Mouse (Mus musculus) neural tube, embryonic 12.5 days (tissue): ENCODE measurements around the gene 1700014D04Rik. TPM values are rescaled to one million over a fixed set of nuclear protein-coding genes. Genes with fewer than 3 reads are reported as not detected.
"Not testable (repeated sequence)": the region's sequence is repeated elsewhere in the genome, so short reads cannot be mapped to it uniquely, and the experiment has no call there.

Experiments
- ATAC-seq: fragments of 200-750 bp; cut with Nextera tagmentation; 2 replicates; pipeline ENCODE4 v1.8.0; 2017; ENCODE audit warnings: low read depth, mild to moderate bottlenecking, moderate TSS enrichment, moderate library complexity; ENCODE audit not compliant: low FRiP score
- H3K27ac ChIP-seq: fragments of 300-500 bp; sonication (generic); 2 replicates; pipeline ENCODE4 v1.5.1; 2016
- H3K27me3 ChIP-seq: fragments of 300-500 bp; sonication (generic); replicated peaks from 2 replicates; pipeline ENCODE4 v1.6.1; 2016; ENCODE audit warnings: mild to moderate bottlenecking
- H3K36me3 ChIP-seq: fragments of 300-500 bp; sonication (generic); 2 replicates; pipeline ENCODE4 v1.6.1; 2016; ENCODE audit warnings: mild to moderate bottlenecking
- H3K4me1 ChIP-seq: fragments of 300-500 bp; sonication (generic); 2 replicates; pipeline ENCODE4 v1.6.1; 2016
- H3K4me2 ChIP-seq: fragments of 300-500 bp; sonication (generic); replicated peaks from 2 replicates; pipeline ENCODE4 v1.6.1; 2016; ENCODE audit warnings: mild to moderate bottlenecking
- H3K4me3 ChIP-seq: fragments of 300-500 bp; sonication (generic); 2 replicates; pipeline ENCODE4 v1.5.1; 2016
- H3K9ac ChIP-seq: fragments of 300-500 bp; sonication (generic); 2 replicates; pipeline ENCODE4 v1.6.1; 2016; ENCODE audit warnings: mild to moderate bottlenecking
- H3K9me3 ChIP-seq: fragments of 300-500 bp; sonication (generic); 2 replicates; pipeline ENCODE4 v1.6.1; 2016; ENCODE audit warnings: mild to moderate bottlenecking
- WGBS: fragments of 180-500 bp; shearing (Covaris S2); methylation state at CpG from one replicate; pipeline ENCODE4 v1.1.7; 2016; 5-methylcytosine and 5-hydroxymethylcytosine counted together
- polyA plus RNA-seq: library from polyadenylated mRNA; unstranded; fragments of >200 nt; fragmentation: Nextera tagmentation; extraction: Ambion mirVana; gene quantifications from 2 replicates; pipeline ENCODE4 v1.2.1, GENCODE M21; 2016

The 1700014D04Rik gene
- polyA plus RNA-seq, 1 experiment from 2014 or later: 0.09 TPM

DNA sequence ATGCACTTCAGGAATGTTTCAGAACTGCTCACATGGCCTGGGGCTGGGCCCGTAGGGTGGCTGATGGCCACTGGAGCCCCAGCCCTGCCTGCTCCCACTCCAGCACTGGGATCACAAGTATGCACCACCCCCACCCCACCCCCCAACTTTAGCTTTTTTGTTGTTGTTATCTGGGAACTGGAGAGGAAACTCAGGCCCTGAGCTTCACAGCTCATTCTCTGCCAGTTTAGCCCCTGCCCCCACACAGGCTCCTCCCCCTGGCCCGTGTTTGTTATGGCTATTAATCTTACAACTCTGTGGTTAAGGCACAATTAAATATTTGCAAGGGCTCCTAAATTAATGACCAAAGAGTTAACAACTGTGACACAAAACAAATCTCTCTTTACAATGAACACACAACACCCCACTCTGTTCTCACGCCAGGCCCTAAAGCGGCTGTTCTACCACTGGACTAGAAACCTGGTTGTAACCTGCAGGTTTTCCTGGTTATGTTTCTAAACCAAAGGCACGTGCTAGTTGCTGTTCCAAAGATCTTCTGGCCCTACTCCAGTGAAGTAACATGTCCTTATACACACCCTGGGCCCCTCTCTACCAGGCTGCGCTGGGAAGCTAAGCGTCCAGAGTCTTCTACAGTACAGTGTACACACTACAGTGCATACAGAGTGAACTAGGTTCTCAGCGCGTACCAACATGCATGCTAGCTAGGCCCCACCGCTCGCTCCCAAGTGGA lies 20.4 kb upstream of the 1700014D04Rik start:
- peaks cover 43% of the 10 kb centered on the region for H3K4me1 ChIP-seq
- H3K27ac ChIP-seq: no peak overlapping the region
- WGBS: 71% methylated on average over 11 of the region's 11 CpGs
- H3K4me2 ChIP-seq: peak overlapping the region; percentile 64
- H3K36me3 ChIP-seq: peaks cover 17% of the 10 kb centered on the region
- H3K27me3 ChIP-seq: no peaks in the 10 kb centered on the region
- no peak overlapping the region for H3K4me3 ChIP-seq
- 0 out of 2 replicates have a peak overlapping the region, but pooled peaks have one; percentile 17 for H3K9ac ChIP-seq
- no peak for ATAC-seq
- H3K9me3 ChIP-seq: no peaks in the 10 kb centered on the region

DNA sequence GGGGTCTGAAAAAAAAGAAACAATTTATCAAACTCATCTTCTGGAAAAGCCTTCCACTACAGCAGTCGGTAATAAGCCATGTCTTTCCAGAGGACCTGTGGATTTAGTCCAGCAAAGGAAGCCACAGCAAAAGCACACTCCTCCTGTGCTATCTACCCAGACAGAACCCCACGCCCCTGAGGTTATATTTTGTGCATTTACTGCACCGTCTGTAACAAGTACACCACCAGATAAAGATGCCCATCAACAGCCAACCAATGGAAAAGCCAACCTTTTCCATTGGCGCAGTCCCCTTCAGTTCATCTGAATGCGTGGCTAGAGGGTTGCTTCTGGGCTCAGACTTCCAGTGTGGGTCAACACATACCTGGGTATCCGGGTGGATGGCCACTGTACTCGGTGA lies 16.2 kb upstream of the 1700014D04Rik start:
- peaks cover 53% of the 10 kb centered on the region for H3K36me3 ChIP-seq
- no peak for ATAC-seq
- no peak overlapping the region for H3K9ac ChIP-seq
- H3K27me3 ChIP-seq: no peaks in the 10 kb centered on the region
- H3K27ac ChIP-seq: no peak overlapping the region
- no peaks in the 10 kb centered on the region for H3K9me3 ChIP-seq
- H3K4me2 ChIP-seq: no peak overlapping the region
- no peak overlapping the region for H3K4me3 ChIP-seq
- H3K4me1 ChIP-seq: peaks cover 23% of the 10 kb centered on the region
- 95% methylated on average over 7 of the region's 7 CpGs for WGBS

DNA sequence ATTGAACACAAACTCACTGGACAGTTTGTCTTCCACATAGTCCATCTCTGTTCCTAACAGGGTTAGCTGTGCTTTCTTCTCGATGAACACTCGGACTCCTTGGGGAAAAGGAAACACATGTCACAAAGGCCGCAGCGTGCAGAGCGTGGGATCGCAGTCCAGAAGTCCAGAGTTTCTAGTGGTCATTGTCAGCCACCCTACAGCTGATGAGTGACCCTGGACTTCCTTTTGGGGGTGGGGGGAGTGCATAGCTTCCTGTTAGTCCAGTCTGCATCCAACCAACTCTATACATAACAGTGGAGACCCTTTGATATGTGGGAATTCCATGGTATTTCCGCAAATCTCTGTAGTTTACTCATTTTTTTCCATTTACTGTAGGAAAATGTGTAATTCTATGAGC lies 10.4 kb upstream of the 1700014D04Rik start:
- Histone ChIP-seq H3K4me2 (no peak overlapping the region), H3K27me3 (no peaks in the 10 kb centered on the region), H3K36me3 (peaks cover 56% of the 10 kb centered on the region), H3K4me1 (no peaks in the 10 kb centered on the region), H3K9me3 (no peaks in the 10 kb centered on the region), H3K4me3 (no peak overlapping the region), H3K27ac (no peak overlapping the region), H3K9ac (no peak overlapping the region)
- ATAC-seq: no peak
- WGBS: 90% methylated on average over 7 of the region's 7 CpGs

DNA sequence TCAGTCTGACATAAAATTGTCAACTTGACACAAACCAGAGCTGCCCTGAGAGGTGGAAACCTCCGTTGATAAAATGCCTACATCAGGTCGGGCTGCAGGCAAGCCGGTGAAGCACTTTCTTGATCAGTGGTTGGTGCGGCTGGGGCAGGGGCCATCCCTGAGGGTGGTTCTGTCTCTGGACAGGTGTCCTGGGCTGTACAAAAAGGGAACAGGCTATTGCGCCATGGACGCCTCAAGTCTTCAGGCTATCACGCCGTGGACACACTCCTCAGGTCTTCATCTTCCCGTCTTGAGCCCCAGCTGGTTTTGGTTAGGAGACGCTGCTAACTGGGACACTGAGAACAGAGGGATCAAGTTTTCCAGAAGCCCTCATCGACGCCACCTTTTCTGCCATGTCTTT lies 3.8 kb upstream of the 1700014D04Rik start:
- H3K4me2 ChIP-seq: no peak overlapping the region
- no peak overlapping the region for H3K4me3 ChIP-seq
- H3K4me1 ChIP-seq: no peaks in the 10 kb centered on the region
- ATAC-seq: no peak
- H3K9me3 ChIP-seq: no peaks in the 10 kb centered on the region
- H3K36me3 ChIP-seq: peaks cover 6% of the 10 kb centered on the region
- H3K27ac ChIP-seq: no peak overlapping the region
- no peaks in the 10 kb centered on the region for H3K27me3 ChIP-seq
- H3K9ac ChIP-seq: no peak overlapping the region
- WGBS: 90% methylated on average over 12 of the region's 12 CpGs

DNA sequence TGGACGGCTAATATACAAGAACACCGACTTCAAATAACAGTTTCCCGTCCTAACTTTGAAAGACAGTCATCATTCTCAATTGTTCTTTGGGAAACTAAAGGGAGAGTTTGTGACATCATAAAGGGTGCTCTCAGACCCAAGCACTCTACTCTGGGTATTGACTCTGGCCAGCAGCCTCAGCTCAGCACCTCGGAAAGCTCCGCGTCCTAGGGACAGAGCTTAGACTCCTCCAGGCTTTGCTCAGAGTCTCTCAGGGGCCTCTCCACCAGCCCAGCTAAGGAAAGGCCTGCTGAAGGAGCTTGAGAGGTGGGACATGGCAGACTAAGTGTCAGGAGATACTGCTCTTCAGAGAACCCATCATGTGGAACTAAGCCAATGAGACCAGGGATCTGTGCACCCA lies 388 bp downstream of the 1700014D04Rik start:
- Histone ChIP-seq H3K9me3 (no peaks in the 10 kb centered on the region), H3K27me3 (no peaks in the 10 kb centered on the region), H3K36me3 (no peaks in the 10 kb centered on the region), H3K9ac (no peak overlapping the region), H3K4me1 (no peaks in the 10 kb centered on the region), H3K4me3 (no peak overlapping the region), H3K27ac (no peak overlapping the region), H3K4me2 (no peak overlapping the region)
- no peak for ATAC-seq
- 87% methylated on average over 6 of the region's 6 CpGs for WGBS

DNA sequence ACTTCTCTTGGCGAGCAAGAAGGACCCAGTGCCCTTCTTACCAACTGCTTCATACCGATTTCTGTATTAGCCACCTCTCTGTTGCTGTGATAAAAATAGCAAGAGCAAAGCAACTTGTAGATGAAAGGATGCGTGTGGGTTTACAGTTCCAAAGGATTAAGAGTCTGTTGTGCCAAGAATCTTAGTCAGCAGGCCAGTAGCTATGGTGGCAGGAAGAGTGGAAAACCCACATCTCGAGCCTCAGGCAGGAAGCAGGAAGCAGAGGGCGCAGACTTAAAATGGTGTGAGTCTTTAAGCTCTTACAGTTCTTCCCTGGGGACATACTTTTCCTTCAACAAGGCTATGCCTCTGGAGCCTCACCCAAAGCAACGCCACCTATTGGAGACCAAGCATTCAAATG lies 1.1 kb downstream of the 1700014D04Rik start:
- H3K4me2 ChIP-seq: no peak overlapping the region
- H3K4me1 ChIP-seq: no peaks in the 10 kb centered on the region
- no peaks in the 10 kb centered on the region for H3K9me3 ChIP-seq
- no peak for ATAC-seq
- no peak overlapping the region for H3K9ac ChIP-seq
- no peaks in the 10 kb centered on the region for H3K36me3 ChIP-seq
- H3K27ac ChIP-seq: no peak overlapping the region
- H3K4me3 ChIP-seq: no peak overlapping the region
- WGBS: 89% methylated on average over 6 of the region's 6 CpGs
- no peaks in the 10 kb centered on the region for H3K27me3 ChIP-seq

DNA sequence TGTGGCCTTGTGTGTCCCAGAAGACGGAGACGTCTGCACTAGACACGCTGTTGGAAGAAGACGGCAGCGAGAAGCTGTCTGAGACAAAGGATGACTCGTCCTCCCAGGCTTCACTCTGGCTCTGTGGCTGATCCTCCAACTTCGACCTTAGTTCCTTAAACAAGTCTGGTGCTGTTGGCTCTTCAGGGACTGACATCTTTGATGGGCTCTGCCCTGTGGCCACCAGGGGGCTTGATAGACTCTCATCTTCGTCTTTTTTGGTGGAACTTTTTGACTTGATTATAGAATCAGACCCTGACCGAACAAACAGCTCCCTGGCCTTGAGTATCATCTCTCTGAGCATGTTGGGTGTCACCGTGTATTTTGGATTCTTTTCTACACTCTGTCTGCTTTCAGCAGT lies 4.9 kb downstream of the 1700014D04Rik start:
- Histone ChIP-seq H3K4me1 (no peaks in the 10 kb centered on the region), H3K9ac (no peak overlapping the region), H3K4me3 (no peak overlapping the region), H3K27ac (no peak overlapping the region), H3K27me3 (no peaks in the 10 kb centered on the region), H3K36me3 (no peaks in the 10 kb centered on the region), H3K4me2 (no peak overlapping the region), H3K9me3 (no peaks in the 10 kb centered on the region)
- ATAC-seq: no peak
- WGBS: 83% methylated on average over 10 of the region's 10 CpGs

DNA sequence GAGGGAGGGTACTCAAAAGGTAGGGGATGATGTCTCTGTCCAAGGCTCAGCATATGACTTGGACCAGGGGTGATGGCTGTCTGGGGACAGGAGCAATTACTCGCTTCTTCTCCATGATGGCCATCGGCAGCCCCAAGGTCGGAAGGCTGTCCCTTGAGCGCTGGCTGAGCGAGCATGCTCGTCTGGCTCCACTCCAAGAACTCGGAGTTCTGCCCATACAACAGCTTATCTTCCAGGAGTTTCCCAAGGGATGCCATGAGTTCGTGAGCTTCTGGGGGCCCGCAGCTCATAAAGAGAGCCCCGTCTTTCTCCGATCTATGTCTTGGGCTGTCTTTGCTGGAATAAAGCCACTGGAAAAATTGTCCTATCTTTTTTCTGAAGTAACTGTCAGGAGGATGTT lies 5.5 kb downstream of the 1700014D04Rik start:
- Histone ChIP-seq H3K36me3 (no peaks in the 10 kb centered on the region), H3K27ac (no peak overlapping the region), H3K4me2 (no peak overlapping the region), H3K9ac (no peak overlapping the region), H3K9me3 (no peaks in the 10 kb centered on the region), H3K4me3 (no peak overlapping the region), H3K4me1 (no peaks in the 10 kb centered on the region), H3K27me3 (no peaks in the 10 kb centered on the region)
- no peak for ATAC-seq
- whole genome bisulfite sequencing: 95% methylated on average over 11 of the region's 11 CpGs

DNA sequence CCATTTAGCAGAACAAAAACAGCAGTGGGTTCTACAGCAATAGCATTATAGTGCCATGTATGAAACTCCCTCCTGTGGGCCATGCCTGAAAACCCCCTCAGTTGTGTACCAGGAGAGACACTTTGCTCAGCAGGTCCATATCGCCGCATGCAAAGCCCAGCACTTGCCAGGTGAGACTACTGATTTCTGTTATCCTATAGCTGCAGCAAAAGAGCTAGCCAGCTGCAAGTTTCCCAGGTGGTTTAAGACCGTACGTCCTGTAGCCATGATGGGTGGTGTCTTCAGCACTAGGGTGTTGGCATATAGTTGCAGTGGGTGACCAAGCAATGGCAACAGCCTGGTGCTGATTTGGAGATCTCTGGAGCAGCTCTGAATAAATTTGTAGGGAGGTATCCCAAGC lies 7.2 kb downstream of the 1700014D04Rik start:
- Histone ChIP-seq H3K27me3 (no peaks in the 10 kb centered on the region), H3K36me3 (no peaks in the 10 kb centered on the region), H3K27ac (no peak overlapping the region), H3K4me2 (no peak overlapping the region), H3K4me1 (peaks cover 4% of the 10 kb centered on the region; the same call in 1 of the 2 replicates), H3K4me3 (no peak overlapping the region), H3K9me3 (no peaks in the 10 kb centered on the region), H3K9ac (no peak overlapping the region)
- WGBS: 88% methylated on average over 4 of the region's 4 CpGs
- ATAC-seq: no peak

DNA sequence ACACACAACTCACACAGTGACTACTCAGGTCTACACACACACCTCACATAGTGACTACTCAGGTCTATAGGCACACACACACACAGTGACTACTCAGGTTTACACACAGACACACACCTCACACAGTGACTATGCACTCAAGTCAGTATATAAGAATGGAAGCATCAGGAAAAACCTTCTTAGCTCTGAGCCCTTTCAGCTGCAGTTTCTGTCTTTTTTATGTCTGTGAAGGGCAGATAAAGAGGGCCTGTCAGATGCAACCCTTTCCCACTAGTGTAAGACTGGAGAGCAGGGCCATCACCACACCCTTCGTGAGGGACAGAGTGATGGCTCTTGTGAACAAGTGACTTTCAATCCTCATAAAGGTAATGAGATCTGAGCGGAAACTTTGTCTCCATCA lies 8.1 kb downstream of the 1700014D04Rik start:
- Histone ChIP-seq H3K4me1 (peaks cover 4% of the 10 kb centered on the region; the same call in 1 of the 2 replicates), H3K36me3 (no peaks in the 10 kb centered on the region), H3K27ac (no peak overlapping the region), H3K4me3 (no peak overlapping the region), H3K9me3 (no peaks in the 10 kb centered on the region), H3K9ac (no peak overlapping the region), H3K4me2 (no peak overlapping the region), H3K27me3 (no peaks in the 10 kb centered on the region)
- ATAC-seq: no peak
- 80% methylated on average over 2 of the region's 2 CpGs for WGBS

DNA sequence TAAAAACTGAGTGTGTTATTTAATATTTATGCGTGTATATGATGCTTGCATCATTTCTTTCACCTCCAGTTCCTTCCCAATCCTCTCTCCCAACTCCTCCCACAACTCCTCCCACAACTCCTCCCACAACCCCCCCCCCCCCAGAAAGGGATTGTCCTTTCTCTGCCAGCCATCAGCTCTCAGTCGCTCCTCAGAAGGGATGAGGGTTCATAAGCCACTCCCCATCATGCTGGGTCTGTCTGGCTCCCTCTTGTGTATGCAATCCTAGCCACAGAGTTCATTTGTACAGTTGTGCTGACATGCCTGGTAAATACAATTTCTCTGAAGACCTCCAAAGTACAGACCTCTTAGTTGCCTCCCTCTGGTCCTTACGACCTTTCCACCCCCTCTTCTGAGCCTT lies 11.4 kb downstream of the 1700014D04Rik start:
- no peak for ATAC-seq
- Histone ChIP-seq H3K4me3 (no peak overlapping the region), H3K27ac (no peak overlapping the region), H3K27me3 (no peaks in the 10 kb centered on the region), H3K4me1 (peaks cover 4% of the 10 kb centered on the region; the same call in 1 of the 2 replicates), H3K4me2 (no peak overlapping the region), H3K9me3 (no peaks in the 10 kb centered on the region), H3K9ac (no peak overlapping the region), H3K36me3 (no peaks in the 10 kb centered on the region)
- 43% methylated on average over 3 of the region's 3 CpGs for WGBS

DNA sequence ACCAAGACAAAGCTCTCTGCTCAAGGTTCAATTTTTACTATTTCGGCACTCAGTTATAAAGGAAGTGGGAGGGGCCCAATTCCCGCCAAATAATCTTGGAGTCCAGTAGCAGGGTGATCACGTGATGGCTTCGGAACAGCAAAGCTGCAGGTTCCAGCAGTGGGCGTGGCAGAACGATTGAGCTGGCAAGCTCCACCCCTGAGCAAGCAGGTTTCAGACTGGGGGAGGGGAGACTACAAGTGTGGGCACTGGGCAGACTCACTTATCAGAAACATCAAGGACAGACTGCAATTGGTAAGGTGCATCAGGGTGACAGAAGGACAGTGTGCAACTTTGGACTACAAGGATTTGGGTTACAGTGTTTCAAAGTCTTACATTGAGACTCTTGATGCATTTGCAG lies 12.2 kb downstream of the 1700014D04Rik start:
- H3K4me1 ChIP-seq, ATAC-seq, H3K9ac ChIP-seq, H3K36me3 ChIP-seq, H3K4me2 ChIP-seq, H3K9me3 ChIP-seq, H3K27me3 ChIP-seq, H3K27ac ChIP-seq, H3K4me3 ChIP-seq: not testable (repeated sequence)
- WGBS: 45% methylated on average over 6 of the region's 6 CpGs

DNA sequence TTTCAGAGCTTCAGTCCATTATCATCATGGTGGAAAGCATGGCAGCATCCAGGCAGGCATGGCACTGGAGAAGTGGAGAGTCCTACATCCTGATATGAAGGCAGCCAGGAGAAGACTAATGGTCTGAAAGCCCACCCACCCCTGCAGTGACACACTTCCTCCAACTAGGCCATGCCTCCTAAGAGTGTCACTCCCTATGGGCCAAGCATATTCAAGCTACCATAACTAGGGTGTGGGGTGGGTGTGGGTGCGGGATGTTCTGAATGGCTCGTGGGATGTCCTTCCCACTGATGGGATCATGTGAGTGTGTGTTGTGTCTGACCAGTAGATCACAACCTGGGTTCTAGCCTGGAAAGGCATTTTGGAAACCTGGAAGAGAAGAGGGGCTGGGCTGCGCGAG lies 12.6 kb downstream of the 1700014D04Rik start:
- Histone ChIP-seq H3K27ac (no peak overlapping the region), H3K9me3 (no peaks in the 10 kb centered on the region), H3K36me3 (no peaks in the 10 kb centered on the region), H3K4me2 (no peak overlapping the region), H3K27me3 (no peaks in the 10 kb centered on the region), H3K4me3 (no peak overlapping the region), H3K4me1 (peaks cover 4% of the 10 kb centered on the region; the same call in 1 of the 2 replicates), H3K9ac (no peak overlapping the region)
- ATAC-seq: no peak
- 89% methylated on average over 4 of the region's 4 CpGs for WGBS
